11 mouse cellular contexts compared by ENCODE assay signal in the genomic region with DNA sequence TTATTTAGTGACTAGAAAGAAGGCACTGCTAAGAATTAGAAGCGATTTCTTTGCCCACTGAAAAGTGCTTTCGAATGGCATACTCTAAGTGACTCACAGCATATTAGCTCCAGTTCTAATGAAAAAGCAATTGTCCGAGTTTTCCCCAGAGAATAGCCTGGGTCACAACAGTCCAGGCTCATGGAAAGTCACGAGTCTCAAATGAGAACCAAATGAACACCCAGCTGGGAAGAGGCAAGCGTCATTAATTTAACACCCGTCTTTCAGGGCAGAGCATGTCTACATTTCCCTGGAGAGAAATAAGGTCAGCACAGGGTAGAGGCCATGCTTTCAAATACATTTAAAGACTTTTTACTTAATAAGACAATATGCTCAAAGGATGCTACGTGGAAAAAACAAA.
DNase-seq lines count a peak whose midpoint lies in the region; ATAC-seq and TF ChIP-seq lines count a peak whose summit lies in the region.
"Had no signal": no experiment of that assay in that cellular context is flagged by ENCODE, and none has a peak within 500 bp of the region (broad histone marks: within the 10 kb centered on the region; RNA-seq: fewer than 3 reads in every experiment).

No protein-coding gene starts in this region.

- ATAC-seq in kidney, postnatal 0 days (replicated peaks; ENCODE audit: low FRiP score, low read depth) = no peak
- ATAC-seq in hindbrain, postnatal 0 days = no peak
- ATAC-seq in neural tube, embryonic 14.5 days (ENCODE audit: low read depth) = peak; percentile 73; the same call in 1 of the 2 replicates
- no peak for ATAC-seq in liver, embryonic 11.5 days (replicated peaks; ENCODE audit: low FRiP score)

- no peak overlapping the region for H3K4me3 ChIP-seq in kidney, postnatal 0 days (replicated peaks; ENCODE audit: low read depth, low read length)
- no peak overlapping the region for H3K4me3 ChIP-seq in embryonic facial prominence, embryonic 10.5 days
- no peak overlapping the region for H3K4me3 ChIP-seq in hindbrain, postnatal 0 days (ENCODE audit: low read length)
- no peak overlapping the region for H3K4me3 ChIP-seq in neural tube, embryonic 14.5 days (ENCODE audit: low read depth, low read length)
- H3K4me3 ChIP-seq in liver, embryonic 11.5 days (ENCODE audit: low read depth, low read length) = no peak overlapping the region
- H3K4me3 ChIP-seq: heart, embryonic 15.5 days had no signal

- no peaks in the 10 kb centered on the region for H3K27me3 ChIP-seq in kidney, postnatal 0 days (ENCODE audit: insufficient read depth, low read length)
- peaks cover 5% of the 10 kb centered on the region; the same call in 1 of the 2 replicates for H3K27me3 ChIP-seq in embryonic facial prominence, embryonic 10.5 days (replicated peaks; ENCODE audit: low read depth, poor library complexity, severe bottlenecking)
- H3K27me3 ChIP-seq in hindbrain, postnatal 0 days (ENCODE audit: insufficient read depth, low read length) = no peaks in the 10 kb centered on the region
- no peaks in the 10 kb centered on the region for H3K27me3 ChIP-seq in neural tube, embryonic 14.5 days (ENCODE audit: control insufficient read depth, insufficient read depth, low read length)
- no peaks in the 10 kb centered on the region for H3K27me3 ChIP-seq in liver, embryonic 11.5 days (replicated peaks; ENCODE audit: control insufficient read depth, insufficient read depth, low read length)
- H3K27me3 ChIP-seq: heart, embryonic 15.5 days had no signal

- no peak overlapping the region for H3K9ac ChIP-seq in kidney, postnatal 0 days (ENCODE audit: low read depth, low read length)
- no peak overlapping the region for H3K9ac ChIP-seq in hindbrain, postnatal 0 days (replicated peaks; ENCODE audit: low read length)
- no peak overlapping the region for H3K9ac ChIP-seq in neural tube, embryonic 14.5 days (replicated peaks; ENCODE audit: low read depth, low read length)
- no peak overlapping the region for H3K9ac ChIP-seq in liver, embryonic 11.5 days (ENCODE audit: low read depth, low read length)
- H3K9ac ChIP-seq: heart, embryonic 15.5 days had no signal

- 37% methylated on average over 7 of the region's 7 CpGs for WGBS in kidney, postnatal 0 days
- WGBS in embryonic facial prominence, embryonic 10.5 days = 23% methylated on average over 7 of the region's 7 CpGs
- WGBS in hindbrain, postnatal 0 days = 22% methylated on average over 7 of the region's 7 CpGs
- 9% methylated on average over 7 of the region's 7 CpGs for WGBS in neural tube, embryonic 14.5 days
- 70% methylated on average over 7 of the region's 7 CpGs for WGBS in liver, embryonic 11.5 days

- no peak overlapping the region for H3K27ac ChIP-seq in kidney, postnatal 0 days
- H3K27ac ChIP-seq in embryonic facial prominence, embryonic 10.5 days (replicated peaks) = no peak overlapping the region
- no peak overlapping the region for H3K27ac ChIP-seq in hindbrain, postnatal 0 days
- no peak overlapping the region for H3K27ac ChIP-seq in neural tube, embryonic 14.5 days (ENCODE audit: low read depth, low read length)
- no peak overlapping the region for H3K27ac ChIP-seq in liver, embryonic 11.5 days (ENCODE audit: low read depth, low read length)
- H3K27ac ChIP-seq: heart, embryonic 15.5 days had no signal

- peak; percentile 31 for DNase-seq in kidney, postnatal 0 days (ENCODE audit: low spot score)
- no peak for DNase-seq in kidney, postnatal 10 days
- DNase-seq in embryonic facial prominence, embryonic 10.5 days (ENCODE audit: low spot score) = peak; percentile 29
- peak; percentile 52 for DNase-seq in hindbrain, postnatal 0 days (ENCODE audit: low spot score)
- no peak for DNase-seq in liver, embryonic 11.5 days (ENCODE audit: low spot score)
- no peak for DNase-seq in natural killer cell, adult 2 months (ENCODE audit: low spot score in 2 of 2)
- DNase-seq in testis, postnatal 10 days (ENCODE audit: low spot score) = no peak
- DNase-seq: lung, postnatal 10 days; thymus, postnatal 25 days had no signal

- no peak for TF ChIP-seq CTCF in kidney, postnatal 0 days (IDR thresholded peaks at IDR 0.05; ENCODE audit: low read depth)
- TF ChIP-seq CTCF in hindbrain, postnatal 0 days (IDR thresholded peaks at IDR 0.05; ENCODE audit: low read depth) = no peak

- H3K4me2 ChIP-seq in kidney, postnatal 0 days (ENCODE audit: low read length) = no peak overlapping the region
- H3K4me2 ChIP-seq in hindbrain, postnatal 0 days (ENCODE audit: low read depth, low read length) = no peak overlapping the region
- H3K4me2 ChIP-seq in neural tube, embryonic 14.5 days (ENCODE audit: low read depth, low read length) = no peak overlapping the region
- no peak overlapping the region for H3K4me2 ChIP-seq in liver, embryonic 11.5 days
- H3K4me2 ChIP-seq: heart, embryonic 15.5 days had no signal

- no peaks in the 10 kb centered on the region for H3K36me3 ChIP-seq in kidney, postnatal 0 days (ENCODE audit: insufficient read depth, low read length)
- no peaks in the 10 kb centered on the region for H3K36me3 ChIP-seq in embryonic facial prominence, embryonic 10.5 days (replicated peaks)
- H3K36me3 ChIP-seq in hindbrain, postnatal 0 days (ENCODE audit: insufficient read depth, low read length) = no peaks in the 10 kb centered on the region
- no peaks in the 10 kb centered on the region for H3K36me3 ChIP-seq in neural tube, embryonic 14.5 days (ENCODE audit: control insufficient read depth, insufficient read depth, low read length)
- H3K36me3 ChIP-seq in liver, embryonic 11.5 days (ENCODE audit: control insufficient read depth, insufficient read depth, low read length) = no peaks in the 10 kb centered on the region
- H3K36me3 ChIP-seq: heart, embryonic 15.5 days had no signal

- H3K4me1 ChIP-seq in kidney, postnatal 0 days (replicated peaks; ENCODE audit: insufficient read depth, low read length) = no peaks in the 10 kb centered on the region
- peaks cover 22% of the 10 kb centered on the region for H3K4me1 ChIP-seq in embryonic facial prominence, embryonic 10.5 days
- H3K4me1 ChIP-seq in hindbrain, postnatal 0 days (ENCODE audit: insufficient read depth, low read length) = no peaks in the 10 kb centered on the region
- peaks cover 10% of the 10 kb centered on the region; the same call in 1 of the 2 replicates for H3K4me1 ChIP-seq in neural tube, embryonic 14.5 days (ENCODE audit: control insufficient read depth, insufficient read depth, low read length)
- no peaks in the 10 kb centered on the region for H3K4me1 ChIP-seq in liver, embryonic 11.5 days (replicated peaks; ENCODE audit: control insufficient read depth, insufficient read depth, low read length)
- H3K4me1 ChIP-seq: heart, embryonic 15.5 days had no signal

- no peaks in the 10 kb centered on the region for H3K9me3 ChIP-seq in kidney, postnatal 0 days (replicated peaks; ENCODE audit: low read length)
- H3K9me3 ChIP-seq in embryonic facial prominence, embryonic 10.5 days = no peaks in the 10 kb centered on the region
- no peaks in the 10 kb centered on the region for H3K9me3 ChIP-seq in hindbrain, postnatal 0 days (ENCODE audit: low read length)
- H3K9me3 ChIP-seq in neural tube, embryonic 14.5 days (ENCODE audit: control insufficient read depth, low read length) = no peaks in the 10 kb centered on the region
- no peaks in the 10 kb centered on the region for H3K9me3 ChIP-seq in liver, embryonic 11.5 days (ENCODE audit: control insufficient read depth, low read length)
- H3K9me3 ChIP-seq: heart, embryonic 15.5 days had no signal

Comparison
In these comparisons a context has a peak if more than half of its experiments do, and no peak if none do; other contexts are left out.
1. DNase-seq: peak in kidney, postnatal 0 days (single experiment), embryonic facial prominence, embryonic 10.5 days (single experiment) and hindbrain, postnatal 0 days (single experiment); none in kidney, postnatal 10 days (single experiment), liver, embryonic 11.5 days (single experiment), natural killer cell, adult 2 months (0 of 2) and testis, postnatal 10 days (single experiment).